Mouse (Mus musculus) brain, embryonic 14.5 days (tissue): ENCODE data around the gene Pold4. TPM values are rescaled to one million over a fixed set of nuclear protein-coding genes. Genes with fewer than 3 reads are reported as not detected.
A peak's percentile ranks its signal among the peaks of the same experiment; 100 is the strongest.

Source experiments
- DNase-seq: peaks from one replicate; pipeline ENCODE4 v3.0.0-alpha.2; 2011; ENCODE audit warnings: low read depth
- CTCF ChIP-seq: fragments of 200-500 bp; IDR thresholded peaks from 2 replicates; pipeline ENCODE4 v1.5.1; 2012; ENCODE audit warnings: inconsistent platforms, mild to moderate bottlenecking, moderate library complexity, borderline replicate concordance; ENCODE audit not compliant: insufficient read depth, insufficient read length; ENCODE audit errors: extremely low read depth
- POLR2A ChIP-seq: fragments of 200-500 bp; IDR thresholded peaks from 2 replicates; pipeline ENCODE4 v1.6.1; 2012; ENCODE audit warnings: mild to moderate bottlenecking, inconsistent platforms, borderline replicate concordance; ENCODE audit not compliant: poor library complexity, insufficient read depth, insufficient read length, severe bottlenecking; ENCODE audit errors: extremely low read depth
- polyA plus RNA-seq: library from polyadenylated mRNA; depleted of rRNA; stranded (reverse); fragments of >200 nt; gene quantifications from 2 replicates; pipeline ENCODE4 v1.2.3, GENCODE M21; 2012

The Pold4 gene
- polyA plus RNA-seq, 1 experiment, result 23.6 TPM

- no peak for TF ChIP-seq POLR2A
- no peak for TF ChIP-seq CTCF
- no peak for DNase-seq
Observed at GRCm38 (mm10) chr19:4211891-4212588, 19.7 kb upstream of the Pold4 start.

- DNase-seq, result no peak
- TF ChIP-seq CTCF (no peak), POLR2A (no peak)
Observed at GRCm38 (mm10) chr19:4213524-4213974, 18.1 kb upstream of the Pold4 start.

- no peak for TF ChIP-seq CTCF
- TF ChIP-seq POLR2A, result no peak
- no peak for DNase-seq
Observed at GRCm38 (mm10) chr19:4214071-4214770, 17.5 kb upstream of the Pold4 start, which contains the start of the genes Clcf1 and AC109138.7. Gene Clcf1, plus strand, starts transcription at chr19:4214238. Gene AC109138.7, plus strand, starts transcription at chr19:4214357.

GRCm38 (mm10) chr19:4214771-4215450 is 16.8 kb upstream of the Pold4 start:
- DNase-seq, result no peak
- TF ChIP-seq POLR2A (no peak), CTCF (no peak)

- DNase-seq, result no peak
- TF ChIP-seq POLR2A (no peak), CTCF (no peak)
Observed at GRCm38 (mm10) chr19:4215451-4215840, 16.3 kb upstream of the Pold4 start.

- TF ChIP-seq CTCF (peak; percentile 53; the same call in 1 of the 2 replicates), POLR2A (no peak)
- DNase-seq, result peak; percentile 62
Observed at GRCm38 (mm10) chr19:4216041-4216685, 15.5 kb upstream of the Pold4 start.

- TF ChIP-seq CTCF (no peak), POLR2A (no peak)
- no peak for DNase-seq
Observed at GRCm38 (mm10) chr19:4217140-4217539, 14.6 kb upstream of the Pold4 start.

- DNase-seq, result no peak
- TF ChIP-seq POLR2A, result no peak
- no peak for TF ChIP-seq CTCF
Observed at GRCm38 (mm10) chr19:4217855-4218254, 13.8 kb upstream of the Pold4 start.

- TF ChIP-seq CTCF, result no peak
- no peak for TF ChIP-seq POLR2A
Observed at GRCm38 (mm10) chr19:4218293-4218692, 13.4 kb upstream of the Pold4 start.

GRCm38 (mm10) chr19:4218784-4219183 is 12.9 kb upstream of the Pold4 start:
- DNase-seq, result no peak
- TF ChIP-seq POLR2A, result no peak
- TF ChIP-seq CTCF, result no peak

More at GRCm38 (mm10) chr19:4218293-4218692, 13.4 kb upstream of the Pold4 start:
- no peak for DNase-seq

GRCm38 (mm10) chr19:4219943-4220342 is 11.8 kb upstream of the Pold4 start:
- no peak for DNase-seq
- TF ChIP-seq POLR2A, result no peak
- TF ChIP-seq CTCF, result no peak
